Mouse (Mus musculus) ES-E14 (cell line): ENCODE data around the gene Slit3.

ENCODE experiments used
- CHD2 ChIP-seq: IDR thresholded peaks from 2 replicates; pipeline ENCODE4 v1.6.1; 2014; ENCODE audit warnings: mild to moderate bottlenecking, low read depth, low read length, inconsistent platforms
- ZC3H11A ChIP-seq: IDR thresholded peaks from 2 replicates; pipeline ENCODE4 v1.6.1; 2012; ENCODE audit warnings: low read depth, mild to moderate bottlenecking, inconsistent platforms, low read length, borderline replicate concordance

DNA sequence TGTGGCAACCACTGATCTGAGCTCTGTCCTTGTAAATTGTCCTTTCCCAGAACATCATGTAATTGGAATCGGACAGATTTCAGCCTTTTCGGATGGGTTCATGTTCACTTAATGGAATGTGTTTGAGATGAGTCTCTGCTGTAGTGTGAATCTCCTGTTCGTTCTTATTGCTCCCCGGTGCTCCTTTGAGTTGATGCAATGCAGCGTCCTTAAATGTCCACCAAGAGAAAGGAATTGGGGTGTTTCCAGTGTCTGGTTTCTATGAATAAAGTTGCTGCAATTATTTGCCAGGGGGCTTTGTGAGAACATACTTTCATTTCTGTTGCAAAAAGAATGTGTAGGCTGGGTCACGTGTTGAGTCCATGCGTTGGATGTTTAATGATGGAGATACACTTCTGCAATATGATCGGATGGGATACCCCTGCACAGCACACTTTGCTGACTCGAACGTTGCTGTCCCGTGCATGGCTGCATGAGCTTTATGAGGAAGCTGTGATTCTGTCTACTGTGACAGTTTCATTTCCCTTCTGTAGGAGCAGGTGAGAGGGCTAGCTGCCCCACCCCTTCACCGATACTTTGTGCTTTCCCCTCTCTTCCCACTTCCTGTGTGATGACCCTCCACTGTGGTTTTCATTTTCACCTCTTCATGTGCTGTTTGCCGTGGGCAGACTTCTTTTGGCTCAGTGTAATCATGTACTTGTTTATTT, 30.2 kb upstream of the Slit3 start:
- TF ChIP-seq ZC3H11A (no peak), CHD2 (no peak)
